Mouse (Mus musculus) lung, adult 2 months (tissue): ENCODE results near the gene Ppp2ca. TPM values are rescaled to one million over a fixed set of nuclear protein-coding genes. Genes with fewer than 3 reads are reported as not detected.
"Not testable (repeated sequence)": the region's sequence is repeated elsewhere in the genome, so short reads cannot be mapped to it uniquely, and the experiment has no call there.

Experiments used
- DNase-seq: peaks from one replicate; pipeline ENCODE4 v3.0.0; 2022
- H3K4me1 ChIP-seq: fragments of 200-500 bp; 2 replicates; pipeline ENCODE4 v1.6.1; 2011; ENCODE audit warnings: low read length; ENCODE audit not compliant: control insufficient read depth, insufficient read depth
- H3K4me3 ChIP-seq: fragments of 200-500 bp; replicated peaks from 2 replicates; pipeline ENCODE3; 2011; ENCODE audit warnings: low read depth, mild to moderate bottlenecking, control low read depth, low read length; ENCODE audit errors: extremely low read depth
- CTCF ChIP-seq: fragments of 200-500 bp; IDR thresholded peaks from 2 replicates; pipeline ENCODE4 v1.5.1; 2011; ENCODE audit warnings: mild to moderate bottlenecking, low read length, control low read depth; ENCODE audit not compliant: insufficient read depth
- POLR2A ChIP-seq: fragments of 200-500 bp; IDR thresholded peaks from 2 replicates; pipeline ENCODE4 v1.6.1; 2011; ENCODE audit warnings: low read depth, mild to moderate bottlenecking, control low read depth, low read length, borderline replicate concordance; ENCODE audit errors: extremely low read depth
- WGBS: fragments of 180-500 bp; shearing (Covaris S2); methylation state at CpG from one replicate; pipeline ENCODE4 v1.1.7; 2018; 5-methylcytosine and 5-hydroxymethylcytosine counted together
- polyA plus RNA-seq: library from polyadenylated mRNA; depleted of rRNA; stranded (reverse); fragments of >200 nt; gene quantifications from 2 replicates; pipeline ENCODE4 v1.2.3, GENCODE M21; 2012

The Ppp2ca gene
- polyA plus RNA-seq, 1 experiment = 32.4 TPM

DNA sequence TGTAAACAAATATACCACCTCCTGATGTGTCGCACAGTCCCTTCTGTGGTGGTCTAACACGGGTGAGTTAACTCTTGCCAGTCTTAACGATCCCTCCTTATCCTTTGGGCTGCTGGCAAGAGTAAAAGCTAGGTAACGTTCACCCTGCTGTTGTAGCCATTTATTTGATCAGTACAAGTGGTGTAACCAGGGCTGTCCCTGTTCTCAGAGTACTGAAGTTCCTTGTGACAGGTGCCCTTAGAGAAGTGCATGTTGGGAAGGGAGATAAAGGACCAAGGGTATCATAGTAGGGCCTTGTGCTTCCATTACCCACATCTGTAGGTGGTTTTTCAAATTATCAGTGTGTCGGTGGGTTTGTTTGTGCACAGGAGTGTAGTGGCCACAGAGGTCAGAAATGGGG, 29.3 kb downstream of the Ppp2ca start:
- Histone ChIP-seq H3K4me1 (peaks cover 2% of the 10 kb centered on the region; the same call in 1 of the 2 replicates), H3K4me3 (no peak overlapping the region)
- no peak for DNase-seq
- TF ChIP-seq POLR2A (no peak), CTCF (no peak)
- 56% methylated on average over 5 of the region's 5 CpGs for WGBS

- TF ChIP-seq CTCF (no peak), POLR2A (no peak)
- no peak for DNase-seq
- Histone ChIP-seq H3K4me1 (peaks cover 2% of the 10 kb centered on the region; the same call in 1 of the 2 replicates), H3K4me3 (no peak overlapping the region)
- 61% methylated on average over 5 of the region's 5 CpGs for WGBS
Measured at GRCm38 (mm10) chr11:52128316-52129061, 30.0 kb downstream of the Ppp2ca start.

- TF ChIP-seq POLR2A = no peak
- no peak for TF ChIP-seq CTCF
Measured at GRCm38 (mm10) chr11:52129171-52129570, 30.7 kb downstream of the Ppp2ca start.

DNA sequence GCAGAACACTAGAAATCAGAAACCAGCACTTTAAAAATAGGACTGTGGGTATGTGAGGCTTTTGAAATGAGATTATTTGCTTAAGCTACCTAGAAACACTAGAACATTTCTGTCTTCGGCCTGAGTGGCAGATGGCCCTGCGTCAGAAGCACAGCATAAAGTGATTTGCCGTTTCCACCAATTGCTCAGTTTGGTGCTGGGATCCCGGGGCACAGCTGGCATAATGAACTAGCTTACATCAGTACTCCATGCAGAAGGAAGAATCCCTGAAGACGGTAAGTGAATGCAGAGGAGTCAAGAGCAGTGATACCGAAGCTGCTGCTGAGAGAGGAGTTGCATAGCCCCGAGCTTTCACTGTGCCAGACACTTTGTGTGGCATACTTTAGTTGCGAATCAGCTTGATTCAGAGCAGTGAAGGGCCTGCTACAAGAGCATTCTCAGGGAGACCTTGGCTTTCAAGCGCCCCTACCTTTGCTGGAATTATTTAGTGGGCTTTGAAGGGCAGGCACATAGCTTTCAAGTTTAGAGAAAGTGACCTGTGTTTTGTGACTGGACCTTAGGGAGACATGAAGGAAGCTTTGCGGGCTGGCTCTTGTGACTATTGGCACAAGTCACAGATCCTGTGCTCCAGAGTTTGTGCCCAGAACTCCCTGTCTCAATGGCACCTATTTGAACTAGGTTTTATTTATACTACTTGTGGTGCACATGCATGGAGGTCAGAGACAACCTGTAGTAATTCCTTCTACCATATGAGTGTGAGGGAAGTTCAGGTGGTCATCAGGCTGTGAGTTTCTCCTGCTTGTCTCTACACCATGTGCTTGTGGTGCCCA, 31.4 kb downstream of the Ppp2ca start:
- peak; percentile 25 for DNase-seq
- Histone ChIP-seq H3K4me1 (peaks cover 2% of the 10 kb centered on the region; the same call in 1 of the 2 replicates), H3K4me3 (no peak overlapping the region)
- TF ChIP-seq CTCF (no peak), POLR2A (no peak)
- WGBS = 53% methylated on average over 10 of the region's 10 CpGs

More at GRCm38 (mm10) chr11:52129171-52129570, 30.7 kb downstream of the Ppp2ca start:
- peaks cover 2% of the 10 kb centered on the region; the same call in 1 of the 2 replicates for H3K4me1 ChIP-seq
- 25% methylated on average over 3 of the region's 3 CpGs for WGBS
- DNase-seq = no peak
- no peak overlapping the region for H3K4me3 ChIP-seq

GRCm38 (mm10) chr11:52130451-52131068, 32.1 kb downstream of the Ppp2ca start:
- Histone ChIP-seq H3K4me1 (peaks cover 2% of the 10 kb centered on the region; the same call in 1 of the 2 replicates), H3K4me3 (no peak overlapping the region)
- no peak for DNase-seq
- WGBS = 79% methylated on average over 7 of the region's 7 CpGs
- TF ChIP-seq POLR2A (no peak), CTCF (no peak)

GRCm38 (mm10) chr11:52143675-52144074, 45.2 kb downstream of the Ppp2ca start:
- H3K4me1 ChIP-seq, DNase-seq, H3K4me3 ChIP-seq: not testable (repeated sequence)
- 32% methylated on average over 4 of the region's 4 CpGs for WGBS
- TF ChIP-seq CTCF = peak; percentile 65

DNA sequence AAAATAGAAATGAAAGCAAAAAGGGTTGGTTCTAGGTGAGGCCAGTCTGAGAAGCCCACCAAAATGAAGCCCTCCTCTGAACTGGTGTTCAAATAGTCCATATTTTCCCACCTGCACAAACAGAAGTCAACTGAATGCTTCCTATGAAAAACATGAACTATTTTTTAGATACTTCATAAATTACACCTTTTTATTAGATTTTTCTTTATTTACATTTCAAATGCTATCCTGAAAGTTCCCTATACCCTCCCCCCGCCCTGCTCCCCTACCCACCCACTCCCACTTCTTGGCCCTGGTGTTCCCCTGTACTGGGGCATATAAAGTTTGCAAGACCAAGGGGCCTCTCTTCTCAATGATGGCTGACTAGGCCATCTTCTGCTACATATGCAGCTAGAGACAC, 46.9 kb downstream of the Ppp2ca start, which contains the start of gene Olfr1373:
Gene Olfr1373, minus strand, starts transcription at position 101 of the 400 bp plus-strand sequence.
- DNase-seq, H3K4me1 ChIP-seq, H3K4me3 ChIP-seq: not testable (repeated sequence)
- WGBS = 83% methylated on average over 1 of the region's 1 CpGs

- TF ChIP-seq CTCF (no peak), POLR2A (no peak)
- Histone ChIP-seq H3K4me3 (no peak overlapping the region), H3K4me1 (no peaks in the 10 kb centered on the region)
- WGBS = 23% methylated on average over 10 of the region's 10 CpGs
- DNase-seq = peak; percentile 28
Measured at GRCm38 (mm10) chr11:52163926-52164325, 65.4 kb downstream of the Ppp2ca start.

- peak; percentile 32 for DNase-seq
- H3K4me1 ChIP-seq = no peaks in the 10 kb centered on the region
- 2% methylated on average over 21 of the region's 21 CpGs for WGBS
- H3K4me3 ChIP-seq = peak overlapping the region; percentile 19
- TF ChIP-seq POLR2A (no peak), CTCF (no peak)
Measured at GRCm38 (mm10) chr11:52167126-52167525, 68.6 kb downstream of the Ppp2ca start.

GRCm38 (mm10) chr11:52167901-52168302, 69.4 kb downstream of the Ppp2ca start:
- DNase-seq = peak; percentile 25
- H3K4me1 ChIP-seq = not testable (repeated sequence)
- H3K4me3 ChIP-seq = peak overlapping the region; percentile 47
- under 1% methylated on average over 36 of the region's 42 CpGs for WGBS
